Mouse (Mus musculus) embryonic stem cell, embryonic (primary cell): ENCODE measurements around the gene Bmp2k.
"Not testable (repeated sequence)": the region's sequence is repeated elsewhere in the genome, so short reads cannot be mapped to it uniquely, and the experiment has no call there.

Source experiments
- CTCF ChIA-PET, 4 experiments: fragments of 300-600 bp in 2 of 4; fragments of 350-600 bp in 2 of 4; sonication (Branson Sonifier 250); formaldehyde crosslinking; loops; one replicate each; lab custom pipeline; 2022; ENCODE audit warnings: inconsistent platforms in 2 of 4; lab: Charles Lee
- POLR2A ChIA-PET, 4 experiments: fragments of 300-600 bp in 2 of 4; fragments of 350-600 bp in 2 of 4; sonication (Branson Sonifier 250); formaldehyde crosslinking; loops; one replicate each; lab custom pipeline; 2022; ENCODE audit warnings: antibody characterized with exemption in 4 of 4, inconsistent platforms in 1 of 4; lab: Charles Lee

The Bmp2k gene

DNA sequence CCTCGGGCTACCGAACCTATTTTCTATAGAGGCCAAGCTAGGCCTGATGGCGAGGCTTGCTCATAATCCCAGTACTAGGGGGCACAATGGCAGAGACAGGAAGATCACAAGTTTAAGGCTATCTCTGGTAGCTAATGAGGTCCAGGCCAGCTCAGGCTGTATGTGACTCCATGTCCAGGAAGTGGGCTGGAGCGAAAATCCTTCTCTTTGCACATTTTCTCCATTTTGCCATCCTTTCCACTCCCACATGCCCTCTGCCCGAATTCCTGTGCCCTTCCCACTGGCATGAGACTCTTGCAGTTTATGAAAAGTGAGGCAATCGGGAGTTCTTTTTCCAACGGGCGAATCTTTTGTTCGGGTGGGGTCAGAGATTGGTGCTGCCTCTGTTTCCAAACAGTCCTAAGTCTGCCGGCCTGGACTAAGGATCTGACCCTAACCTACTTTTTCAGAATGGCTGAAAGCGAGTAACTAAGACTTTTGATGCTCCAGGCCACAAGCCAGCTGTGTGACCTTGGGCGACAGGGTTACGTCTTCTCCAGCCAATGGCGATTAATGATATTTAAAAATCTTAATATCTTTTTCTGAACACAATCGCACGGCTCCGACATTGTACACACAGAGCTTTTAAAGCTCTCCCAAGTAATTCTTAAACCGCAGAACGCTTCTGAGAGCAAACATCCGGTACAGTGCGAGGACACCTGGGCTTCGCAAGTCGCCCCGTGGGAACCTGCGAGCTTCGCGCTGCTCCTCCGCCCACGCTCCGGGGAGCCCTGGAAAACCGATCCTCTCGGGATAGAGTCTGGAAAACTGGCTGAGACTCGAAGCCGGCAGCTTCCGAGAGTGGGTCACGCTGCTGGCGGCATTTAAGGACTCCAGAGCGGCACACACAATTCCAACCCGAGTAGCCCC lies 834 bp upstream of the Bmp2k start:
- ChIA-PET CTCF (no interaction called here), POLR2A (interaction anchor here in 3 of 4 experiments (0.9 to 1.6 kb wide), 9 partner anchors 12 to 114 kb away, joined by 3 to 5 read pairs (median 3); no protein-coding TSS in a partner anchor)

DNA sequence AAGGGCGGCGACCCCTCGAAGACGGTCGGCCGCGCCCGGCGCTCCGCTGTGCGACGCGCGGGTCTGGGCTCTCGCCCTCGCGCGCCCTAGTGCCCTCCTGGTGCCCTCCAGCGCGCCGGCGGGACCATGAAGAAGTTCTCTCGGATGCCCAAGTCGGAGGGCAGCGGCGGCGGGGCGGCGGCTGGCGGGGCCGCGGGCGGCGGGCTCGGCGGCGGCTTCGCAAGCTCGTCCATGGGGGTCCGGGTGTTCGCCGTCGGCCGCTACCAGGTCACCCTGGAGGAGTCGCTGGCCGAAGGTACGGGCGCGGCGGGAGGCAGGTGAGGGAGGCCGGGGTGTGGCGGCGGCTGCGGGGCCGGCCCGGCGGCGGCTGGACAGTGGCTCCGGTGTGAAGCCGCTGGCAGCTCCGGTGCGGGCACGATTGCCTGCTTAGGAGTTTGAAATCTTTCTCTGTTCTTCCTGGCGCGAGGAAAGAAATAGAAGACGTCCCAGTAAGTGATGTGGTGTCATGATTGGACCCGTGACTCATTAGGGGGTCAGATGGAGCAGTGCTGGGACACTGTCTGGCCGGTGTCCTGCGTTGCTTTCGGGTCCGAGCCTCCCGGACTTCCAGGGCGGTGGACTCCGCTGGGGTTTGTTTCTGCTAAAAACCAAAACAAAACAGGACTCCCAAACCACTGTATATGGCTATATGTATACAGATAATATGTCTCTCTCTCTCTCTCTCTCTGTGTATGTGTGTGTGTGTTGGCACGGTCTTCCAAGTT lies 495 bp downstream of the Bmp2k start:
- ChIA-PET CTCF (no interaction called here), POLR2A (interaction anchor here in 3 of 4 experiments (1.0 to 1.6 kb wide), 6 partner anchors 14 to 92 kb away, joined by 3 to 5 read pairs (median 4); no protein-coding TSS in a partner anchor)

DNA sequence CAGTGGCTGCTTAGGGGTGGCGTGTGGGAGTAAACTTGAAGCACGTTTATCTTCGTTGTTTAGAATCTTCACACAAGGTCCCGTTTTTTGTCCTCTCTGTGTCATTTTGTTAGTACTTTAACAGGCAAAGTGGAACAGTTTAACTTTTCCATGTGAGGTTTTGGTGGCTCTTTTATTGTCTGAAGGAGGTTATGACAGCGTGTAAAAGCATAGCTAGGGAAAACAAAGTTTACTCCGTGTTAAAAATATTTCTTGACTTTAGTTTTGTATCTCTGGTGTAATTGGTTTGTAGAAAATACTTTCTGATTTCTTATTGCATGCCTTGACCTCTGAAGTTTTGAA lies 1.0 kb downstream of the Bmp2k start:
- ChIA-PET POLR2A (interaction anchor here in 2 of 4 experiments (0.5 to 1.6 kb wide), 2 partner anchors 14 to 34 kb away, joined by 4 to 8 read pairs; no protein-coding TSS in a partner anchor), CTCF (interaction anchor here in 1 of 4 experiments (0.6 kb wide), 1 partner anchor 138 kb away, joined by 3 read pairs; no protein-coding TSS in a partner anchor)

DNA sequence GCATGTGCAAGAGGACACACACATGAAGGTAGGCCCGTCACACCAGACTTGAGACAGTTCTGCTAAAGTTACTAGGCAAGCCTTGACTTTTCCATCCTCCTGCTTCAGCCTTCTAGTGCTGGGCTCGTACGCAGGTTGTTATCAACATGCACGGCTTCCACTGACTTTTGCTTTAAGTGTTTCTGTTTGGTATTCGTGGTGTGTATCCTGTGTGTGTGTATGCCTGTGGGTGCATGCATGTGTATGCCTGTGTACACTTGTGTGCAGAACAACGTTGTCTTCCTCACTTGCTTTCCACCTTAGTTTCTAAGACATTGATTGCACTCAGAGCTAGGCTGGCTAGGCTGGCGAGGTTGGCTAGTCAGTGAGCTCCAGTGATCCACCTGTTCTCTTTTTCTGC lies 2.1 kb downstream of the Bmp2k start:
- ChIA-PET CTCF (interaction anchor here in 1 of 4 experiments (0.6 kb wide), 1 partner anchor 862 kb away, joined by 3 read pairs; no protein-coding TSS in a partner anchor), POLR2A (interaction anchor here in 2 of 4 experiments (0.6 kb wide), 2 partner anchors 12 to 96 kb away, joined by 3 read pairs; no protein-coding TSS in a partner anchor)

DNA sequence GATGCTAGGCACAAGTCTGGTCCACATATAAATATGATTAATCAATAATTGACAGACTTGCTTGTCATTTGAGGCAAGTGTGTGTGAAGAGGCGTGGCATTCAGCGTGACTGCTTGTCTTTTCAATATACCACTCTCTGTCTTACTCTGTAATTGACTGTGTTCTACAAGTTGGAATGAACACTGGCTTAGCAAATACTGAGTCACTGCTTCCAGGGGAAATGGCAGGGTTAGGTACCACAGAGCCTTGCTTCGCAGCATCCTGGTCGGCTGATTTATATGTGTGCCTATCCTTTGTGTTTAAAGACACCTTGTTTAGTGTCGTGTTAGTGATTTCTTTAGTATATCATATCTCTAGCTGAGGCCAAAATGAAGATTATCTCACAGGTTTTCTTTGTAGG lies 3.0 kb downstream of the Bmp2k start:
- ChIA-PET CTCF (no interaction called here), POLR2A (no interaction called here)

DNA sequence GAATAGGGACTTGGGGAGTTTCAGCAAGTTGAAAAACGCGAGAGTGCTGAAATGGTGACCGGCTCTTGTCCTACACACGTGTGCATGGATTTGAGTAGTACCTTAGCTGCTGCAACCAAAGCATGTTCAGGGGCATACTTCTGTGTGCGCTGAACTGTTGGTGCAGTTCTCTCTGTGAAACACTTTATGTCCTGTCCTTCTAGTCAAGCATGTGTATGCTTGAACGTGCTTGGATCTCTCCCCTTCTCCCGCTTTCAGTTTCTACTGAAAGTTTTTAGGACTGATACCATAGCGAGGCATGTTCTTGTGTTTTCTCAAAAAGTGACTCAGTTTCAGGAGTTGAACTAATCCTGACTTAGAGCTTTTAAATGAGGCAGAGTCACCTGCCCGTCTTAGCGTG lies 3.7 kb downstream of the Bmp2k start:
- ChIA-PET CTCF (interaction anchor here in 1 of 4 experiments (0.7 kb wide), 1 partner anchor 401 kb away, joined by 3 read pairs; no protein-coding TSS in a partner anchor), POLR2A (interaction anchor here in 1 of 4 experiments (0.6 kb wide), 1 partner anchor 10 kb away, joined by 3 read pairs; no protein-coding TSS in a partner anchor)

DNA sequence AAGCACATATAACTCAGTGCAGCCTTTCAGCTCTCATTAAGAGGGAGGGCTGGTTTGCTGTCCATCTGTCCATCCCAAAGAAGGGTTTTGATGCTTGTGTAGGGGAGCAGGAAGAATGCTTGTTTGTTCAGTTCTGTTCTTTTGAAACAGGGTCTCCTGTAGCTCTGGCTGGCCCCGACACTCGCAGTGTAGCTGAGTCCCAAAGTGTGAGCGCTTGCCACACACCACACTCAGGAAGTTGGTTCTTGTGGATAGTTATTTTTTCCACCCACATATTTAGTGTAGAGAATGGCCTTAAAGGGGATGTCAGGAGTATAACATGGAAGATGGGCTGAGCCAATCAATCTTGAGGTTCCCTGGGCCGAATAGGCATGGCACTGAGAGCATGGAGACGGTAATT lies 4.1 kb downstream of the Bmp2k start:
- ChIA-PET CTCF (interaction anchor here in 1 of 4 experiments (0.7 kb wide), 1 partner anchor 402 kb away, joined by 3 read pairs; no protein-coding TSS in a partner anchor), POLR2A (interaction anchor here in 1 of 4 experiments (0.6 kb wide), 1 partner anchor 11 kb away, joined by 3 read pairs; no protein-coding TSS in a partner anchor)

DNA sequence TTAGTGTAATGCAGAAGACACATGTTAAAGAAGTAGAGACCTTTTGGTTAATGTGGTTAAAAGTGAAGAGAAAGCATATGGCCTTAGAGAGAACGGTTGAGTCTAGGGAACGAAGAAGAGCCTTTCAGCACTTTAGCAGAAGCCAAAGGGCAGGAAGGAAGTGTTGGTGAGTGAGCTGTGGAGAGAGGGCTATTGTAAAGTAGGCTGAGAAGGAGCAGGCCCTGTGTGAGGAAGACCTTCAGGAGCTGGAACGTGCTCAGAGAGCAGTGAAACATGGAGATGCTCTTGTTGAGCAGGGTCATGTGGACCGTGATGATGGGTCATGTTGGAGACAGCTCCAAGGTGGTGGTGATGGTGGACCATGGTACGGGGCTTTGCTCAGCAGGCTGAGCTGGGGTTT lies 4.8 kb downstream of the Bmp2k start:
- POLR2A ChIA-PET, result no interaction called here
- CTCF ChIA-PET, result no interaction called here

DNA sequence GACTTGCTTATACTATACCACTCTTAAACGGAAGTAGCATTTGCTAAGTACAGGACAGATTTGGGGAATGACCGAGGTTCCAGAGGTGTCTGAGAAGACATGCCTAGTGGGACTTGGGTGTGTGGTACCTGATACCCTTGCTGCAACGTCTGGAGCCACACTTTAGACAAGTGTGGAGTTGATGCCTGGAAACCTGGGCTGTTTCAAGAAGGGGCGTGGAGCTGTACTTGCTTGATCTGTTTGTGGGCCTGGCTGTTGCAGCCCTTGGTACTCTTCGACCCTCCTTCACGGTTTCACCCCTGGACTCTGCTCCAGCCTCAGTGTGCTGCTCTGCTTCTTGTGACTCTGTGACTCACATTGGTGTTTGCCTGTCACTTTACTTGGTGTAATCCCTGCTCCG lies 5.4 kb downstream of the Bmp2k start:
- ChIA-PET POLR2A (interaction anchor here in 1 of 4 experiments (0.7 kb wide), 1 partner anchor 23 kb away, joined by 6 read pairs; no protein-coding TSS in a partner anchor), CTCF (no interaction called here)

DNA sequence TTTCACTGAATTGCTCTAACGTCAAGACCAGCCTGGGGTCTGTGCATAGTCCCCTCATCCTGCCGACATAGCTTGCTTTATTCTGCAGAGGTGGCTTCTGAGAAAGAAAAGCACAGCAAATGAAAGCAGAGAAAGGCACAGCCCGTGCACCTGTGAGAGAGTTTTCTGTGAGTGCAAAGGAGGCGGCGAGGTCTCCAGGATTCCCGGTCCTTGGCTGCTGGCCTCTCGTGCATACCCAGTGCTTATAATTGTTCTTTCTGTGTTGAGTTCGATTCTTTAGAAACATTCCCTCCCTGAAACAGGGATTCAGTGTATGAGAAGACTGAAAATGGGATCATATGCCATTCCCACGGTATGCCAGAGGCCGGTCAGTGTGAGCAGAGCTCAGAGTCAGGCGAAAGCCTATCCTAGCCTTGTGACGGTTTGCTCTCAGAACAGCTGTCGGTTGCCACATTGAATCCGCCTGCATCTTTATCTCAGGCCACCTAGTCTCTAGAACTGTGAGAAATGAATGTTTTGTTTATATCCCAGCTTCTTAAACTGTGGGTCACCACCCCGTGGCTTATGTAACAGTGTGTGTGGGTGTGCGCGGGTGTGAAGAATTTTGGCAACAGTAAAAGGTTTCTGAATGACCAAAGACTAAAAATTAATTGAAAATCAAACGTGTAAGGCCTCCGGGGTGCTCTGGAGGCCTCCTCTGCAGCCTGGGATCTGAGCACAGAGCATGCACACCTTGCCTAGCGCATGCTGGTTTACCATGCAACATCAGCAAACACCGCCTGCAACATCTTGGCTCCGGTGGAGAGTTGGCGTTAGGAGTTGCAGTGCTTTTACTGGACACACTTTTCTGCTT lies 6.9 kb downstream of the Bmp2k start:
- ChIA-PET POLR2A (no interaction called here), CTCF (no interaction called here)

DNA sequence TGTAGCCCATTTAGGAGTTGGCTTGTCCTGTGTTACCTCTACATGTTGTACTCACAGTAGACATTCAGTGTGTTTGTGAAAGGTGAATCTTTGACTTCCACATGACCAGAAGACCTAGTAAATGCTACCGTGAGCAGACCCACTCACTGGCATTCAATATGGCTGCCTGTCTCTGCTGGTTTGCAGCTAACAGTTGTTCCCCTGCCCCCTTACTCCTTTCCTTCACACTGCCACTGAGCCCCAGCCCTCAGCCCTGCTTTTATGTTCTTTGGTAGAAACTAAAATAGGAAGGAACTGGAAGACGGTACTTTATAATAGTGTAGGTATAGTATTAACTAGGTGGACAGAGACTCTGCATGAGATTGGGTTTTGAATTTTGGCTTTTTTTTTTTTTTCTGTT lies 8.4 kb downstream of the Bmp2k start:
- ChIA-PET CTCF (no interaction called here), POLR2A (no interaction called here)

DNA sequence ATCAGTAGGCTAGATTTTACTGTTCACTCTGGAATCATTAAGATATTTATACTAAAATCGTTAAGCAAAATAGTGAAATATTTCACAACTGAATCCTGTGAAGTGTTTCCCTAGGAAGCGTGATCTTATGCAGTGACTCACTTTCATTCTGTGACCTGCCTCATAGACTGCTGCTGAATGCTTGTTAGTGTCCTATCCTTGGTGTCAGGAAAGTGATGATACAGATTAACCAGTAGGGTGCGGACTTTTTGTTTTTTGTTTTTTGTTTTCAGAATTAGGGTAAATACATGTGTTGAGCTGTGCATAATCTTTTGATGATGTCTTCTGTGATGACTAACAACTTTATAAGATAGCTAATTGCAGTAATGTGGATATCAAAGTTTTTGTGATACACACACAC lies 9.4 kb downstream of the Bmp2k start:
- CTCF ChIA-PET, result no interaction called here
- POLR2A ChIA-PET, result no interaction called here

DNA sequence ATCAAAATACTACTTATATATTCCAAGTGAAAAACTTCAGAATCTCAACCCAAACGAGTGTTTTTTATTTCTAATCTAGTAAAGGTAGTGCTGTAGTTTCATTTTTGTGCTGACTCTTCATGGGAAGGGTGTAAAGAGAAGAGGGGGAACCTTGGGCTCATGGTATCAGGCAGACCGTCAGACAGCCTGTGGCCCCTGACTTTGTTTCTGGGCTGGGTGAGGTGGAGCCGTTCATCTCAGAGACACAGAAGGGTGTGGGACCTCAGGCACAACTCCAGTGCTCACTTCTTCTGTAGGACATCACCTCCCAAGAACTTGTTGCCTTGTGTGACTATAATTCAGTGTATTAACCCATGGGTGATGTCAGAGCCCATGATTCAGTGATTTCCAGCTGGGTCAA lies 10.0 kb downstream of the Bmp2k start:
- CTCF ChIA-PET, result no interaction called here
- POLR2A ChIA-PET, result no interaction called here

DNA sequence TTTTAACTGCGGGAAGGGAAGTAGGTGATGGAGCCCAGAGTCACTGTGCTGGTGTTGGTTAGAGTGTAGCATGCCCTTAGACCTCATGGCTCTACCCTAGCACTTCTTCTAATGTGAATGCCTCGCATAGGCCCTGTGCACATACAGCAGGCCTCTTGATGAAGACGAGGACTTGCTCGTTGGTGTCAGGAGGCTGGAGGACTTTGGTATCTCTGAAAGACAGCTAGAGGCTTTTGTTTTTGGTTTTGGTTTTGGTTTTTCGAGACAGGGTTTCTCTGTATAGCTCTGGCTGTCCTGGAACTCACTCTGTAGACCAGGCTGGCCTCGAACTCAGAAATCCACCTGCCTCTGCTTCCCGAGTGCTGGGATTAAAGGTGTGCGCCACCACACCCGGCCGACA lies 11.7 kb downstream of the Bmp2k start:
- CTCF ChIA-PET, POLR2A ChIA-PET: not testable (repeated sequence)

DNA sequence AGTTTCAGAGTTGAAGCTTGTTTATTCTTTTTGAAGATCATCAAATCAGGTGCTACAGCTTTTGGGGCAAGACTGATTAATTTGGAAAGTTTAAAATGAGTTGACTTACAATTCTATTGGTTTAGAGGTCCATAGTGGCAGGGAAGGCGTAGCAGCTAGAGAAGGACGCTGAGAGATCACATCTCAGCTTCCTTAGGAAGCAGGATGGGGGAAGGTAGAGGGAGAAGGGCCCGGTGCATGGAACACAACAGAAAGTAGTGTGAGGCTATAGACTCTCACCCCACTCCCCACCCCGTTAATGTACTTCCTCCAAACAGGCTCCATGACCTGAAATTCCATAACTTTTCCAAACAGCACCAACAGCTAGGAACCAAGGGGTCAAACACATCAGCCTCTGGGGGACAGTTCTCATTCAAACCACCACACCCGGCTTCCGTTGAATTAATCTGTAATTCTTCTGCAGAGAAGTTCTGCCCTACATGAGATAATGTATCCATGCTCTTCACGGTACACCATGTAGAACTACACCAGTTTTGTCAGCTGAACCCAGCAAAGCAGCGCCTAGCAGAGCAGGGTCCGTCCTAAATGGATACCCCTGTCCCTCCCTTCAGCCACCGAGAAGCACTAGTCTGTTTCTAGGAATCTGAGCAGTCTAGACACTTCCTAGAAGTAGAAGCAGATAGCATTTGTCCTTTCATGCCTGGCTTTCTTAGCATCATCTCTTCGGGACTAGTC lies 12.3 kb downstream of the Bmp2k start:
- CTCF ChIA-PET, result no interaction called here
- POLR2A ChIA-PET, result no interaction called here

DNA sequence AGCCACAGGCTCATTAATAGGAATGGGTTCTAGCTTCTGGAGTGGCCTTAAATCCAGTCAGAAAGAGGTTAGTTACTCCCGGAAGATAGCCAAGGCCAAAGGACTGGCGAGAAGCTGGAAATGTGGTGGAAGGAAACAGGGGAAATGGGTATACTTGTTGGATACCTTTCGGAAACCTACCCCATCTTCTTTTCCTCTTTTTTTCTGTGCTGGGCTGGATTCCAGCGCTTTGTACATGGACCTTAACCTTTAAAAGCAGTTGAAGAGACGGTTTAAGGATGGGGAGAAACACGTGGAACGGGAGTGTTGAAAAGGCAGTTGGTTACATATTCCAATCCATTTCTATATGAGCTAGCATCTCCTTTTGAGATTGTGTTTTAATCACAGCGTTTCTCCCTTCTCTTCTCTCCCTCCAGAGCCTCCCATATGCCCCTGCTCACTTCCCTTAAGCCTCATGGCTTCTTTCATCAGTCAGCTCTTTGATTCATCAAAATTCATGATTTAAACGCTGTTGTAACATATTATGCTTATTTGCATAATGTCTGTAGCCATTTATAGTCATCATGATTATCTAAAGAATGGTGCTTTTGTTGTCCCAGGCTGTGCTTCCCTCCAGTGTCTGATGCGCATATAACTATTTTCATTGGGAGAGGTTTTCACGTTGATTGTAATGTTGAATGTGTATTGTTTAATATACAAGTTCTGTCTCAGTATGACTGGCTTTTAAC lies 18.5 kb downstream of the Bmp2k start:
- CTCF ChIA-PET, result no interaction called here
- POLR2A ChIA-PET, result no interaction called here

DNA sequence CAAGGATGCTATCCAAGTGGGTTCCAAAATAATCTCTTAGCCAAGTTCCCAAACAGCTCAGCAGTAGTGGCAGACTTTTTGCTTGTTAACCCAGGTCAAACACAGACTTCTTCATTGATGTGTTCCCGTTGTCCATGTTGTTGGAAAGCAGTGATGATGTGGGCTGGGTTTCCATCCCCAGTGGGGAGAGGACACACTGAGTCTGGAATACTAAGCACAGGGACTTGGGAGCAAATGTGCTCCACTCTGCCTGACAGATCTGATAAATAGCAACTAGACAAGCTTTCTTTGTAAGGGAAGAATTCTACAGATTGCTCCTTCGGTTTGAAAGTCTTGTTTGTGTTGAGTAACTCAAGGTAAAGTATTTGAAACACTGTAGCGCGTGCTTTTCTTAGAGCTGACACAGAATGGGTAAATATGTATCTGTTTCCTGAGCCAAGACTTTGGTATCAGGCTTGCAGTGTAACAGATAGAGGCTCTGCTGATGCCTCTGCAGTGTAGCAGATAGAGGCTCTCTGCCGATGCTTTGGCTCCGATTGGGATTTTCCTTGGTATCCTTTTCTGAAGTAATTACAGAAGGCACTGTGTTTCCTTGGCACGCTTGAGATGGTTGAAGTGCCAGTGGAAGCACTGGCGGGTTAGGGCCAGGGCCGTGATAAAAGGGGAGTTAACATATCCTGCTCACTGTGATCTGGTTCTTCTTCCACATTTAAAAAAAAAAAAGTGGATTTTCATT lies 19.5 kb downstream of the Bmp2k start:
- CTCF ChIA-PET, result no interaction called here
- POLR2A ChIA-PET, result interaction anchor here in 1 of 4 experiments (1.2 kb wide), 1 partner anchor 21 kb away, joined by 3 read pairs; no protein-coding TSS in a partner anchor
